Mouse (Mus musculus) cerebellum, adult 8-10 months (tissue): ENCODE data around the gene Pdia4.
A peak's percentile ranks its signal among the peaks of the same experiment; 100 is the strongest.
"Not testable (repeated sequence)": the region's sequence is repeated elsewhere in the genome, so short reads cannot be mapped to it uniquely, and the experiment has no call there.

Experiments
- DNase-seq: peaks from one replicate; pipeline ENCODE4 v3.0.0; 2022

Pdia4 gene

DNA sequence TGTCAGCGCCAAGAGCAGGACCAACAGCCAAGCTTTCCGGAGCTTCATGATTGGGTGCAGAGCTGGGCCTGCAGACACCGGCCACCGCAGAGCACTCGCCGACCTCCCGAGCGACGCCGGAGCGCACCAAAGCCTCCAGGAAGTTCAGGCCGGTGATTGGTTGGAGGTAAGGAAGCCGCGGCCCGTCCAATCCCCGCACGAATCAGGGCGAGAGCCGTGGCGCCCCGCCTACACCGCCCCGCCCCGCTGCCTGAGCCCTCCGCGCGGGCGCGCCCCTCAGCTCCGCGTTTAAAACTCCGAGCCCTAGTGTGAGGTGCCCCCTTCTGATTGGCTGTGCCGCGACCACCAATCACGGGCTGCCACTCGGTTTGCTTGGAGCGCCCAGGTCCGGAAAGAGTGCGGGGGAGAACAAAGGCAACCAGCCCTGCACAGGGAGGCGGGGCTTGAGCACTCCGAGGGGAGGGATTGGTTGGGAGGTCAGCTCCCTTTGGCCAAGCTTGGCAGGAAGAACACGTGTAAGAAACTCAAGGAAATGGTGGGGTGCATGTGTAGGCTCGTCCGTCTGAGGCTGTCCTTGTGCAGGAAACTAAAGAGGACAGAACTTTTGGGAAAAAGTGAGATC, at the start of gene Pdia4:
Pdia4 (minus strand) TSS at position 174 of the 622 bp plus-strand sequence.
- DNase-seq = peak; percentile 96

DNA sequence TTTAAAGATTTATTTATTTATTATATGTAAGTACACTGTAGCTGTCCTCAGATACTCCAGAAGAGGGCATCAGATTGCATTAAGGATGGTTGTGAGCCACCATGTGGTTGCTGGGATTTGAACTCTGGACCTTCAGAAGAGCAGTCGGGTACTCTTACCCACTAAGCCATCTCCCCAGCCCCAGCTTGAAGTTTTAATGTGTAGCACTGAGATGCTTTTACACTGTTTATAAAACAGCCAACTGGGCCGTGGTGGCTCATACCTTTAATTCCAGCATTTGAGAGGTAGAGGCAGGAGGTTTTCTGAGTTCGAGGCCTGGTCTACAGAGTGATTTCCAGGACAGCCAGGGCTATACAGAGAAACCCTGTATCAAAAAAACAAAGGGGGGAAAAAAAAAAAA, 44.5 kb upstream of the Pdia4 start:
- DNase-seq = not testable (repeated sequence)

DNA sequence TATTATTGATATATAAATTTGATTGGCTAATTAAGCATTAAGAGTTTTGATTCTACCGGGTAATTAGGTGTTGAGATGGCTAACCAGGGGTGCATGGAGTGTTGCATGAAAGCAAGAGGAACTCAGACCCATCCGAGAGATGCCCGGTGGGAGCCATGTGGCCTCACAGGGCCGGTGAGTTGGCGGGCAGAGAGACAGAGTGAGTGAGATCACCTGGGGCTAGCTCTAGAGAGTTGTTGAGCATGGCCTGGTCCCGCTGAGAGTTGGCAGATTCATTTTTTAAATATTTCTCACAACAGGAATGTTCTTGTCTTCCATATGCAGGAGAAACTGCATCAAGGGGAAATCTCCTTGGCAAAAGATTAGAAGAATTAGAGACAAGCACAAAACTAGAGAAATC, 44.0 kb upstream of the Pdia4 start:
- no peak for DNase-seq

DNA sequence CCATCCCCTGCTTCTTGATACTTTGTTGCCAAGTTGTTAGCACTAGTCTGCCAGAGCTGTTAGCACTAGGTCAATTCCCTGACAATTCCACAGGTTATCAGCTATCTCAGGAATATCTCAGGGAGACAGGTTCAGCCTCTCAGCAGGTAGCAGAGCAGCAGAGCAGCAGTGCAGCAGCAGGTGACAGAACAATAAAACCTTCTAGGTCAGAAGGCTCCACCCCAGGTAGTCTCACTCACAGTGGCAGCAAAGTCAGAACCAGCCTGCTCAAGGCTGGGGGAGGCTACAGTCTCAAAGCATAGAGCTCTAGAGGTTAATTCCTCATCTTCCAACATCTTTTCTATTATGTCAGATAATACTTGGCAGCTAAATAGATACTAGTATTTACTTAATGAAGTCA, 32.5 kb upstream of the Pdia4 start:
- no peak for DNase-seq

DNA sequence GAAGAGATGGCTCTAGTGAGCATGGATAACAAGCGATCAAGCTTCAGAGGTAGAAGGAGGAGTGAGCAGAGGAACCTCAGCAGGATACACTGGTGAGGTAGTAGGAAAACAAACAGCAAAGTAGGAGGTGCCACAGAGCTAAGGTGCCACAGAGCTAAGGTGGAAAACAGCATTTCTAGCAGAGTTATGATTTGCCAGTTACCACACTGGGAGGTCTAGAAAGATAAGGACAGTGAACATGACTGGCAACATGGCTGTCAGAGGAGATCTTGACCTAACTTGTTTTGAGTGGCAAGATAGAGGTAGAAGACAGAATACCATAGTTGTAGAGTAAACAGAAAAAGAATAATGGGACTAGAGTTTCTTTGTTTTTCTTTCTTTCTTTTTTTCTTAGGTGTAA, 29.1 kb upstream of the Pdia4 start:
- no peak for DNase-seq

DNA sequence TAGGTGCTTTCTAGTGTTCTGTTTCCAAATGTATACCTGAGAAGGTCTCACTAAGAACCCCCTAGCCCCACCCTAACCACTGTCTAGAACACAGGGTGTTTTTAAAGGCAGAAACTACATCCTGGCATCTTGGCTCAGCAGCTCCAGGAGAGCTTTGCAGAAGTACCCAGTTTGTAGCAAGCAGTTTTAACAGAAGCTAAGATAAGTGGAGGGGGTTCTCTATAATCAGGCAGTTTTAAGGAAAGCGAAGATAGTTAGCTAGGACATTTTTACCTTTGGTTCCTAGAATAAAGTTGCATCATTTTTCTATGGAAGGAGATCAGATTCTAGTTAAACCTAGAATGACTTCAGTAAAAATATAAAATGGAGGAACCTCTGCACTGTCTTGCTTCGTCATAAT, 28.6 kb upstream of the Pdia4 start:
- no peak for DNase-seq

DNA sequence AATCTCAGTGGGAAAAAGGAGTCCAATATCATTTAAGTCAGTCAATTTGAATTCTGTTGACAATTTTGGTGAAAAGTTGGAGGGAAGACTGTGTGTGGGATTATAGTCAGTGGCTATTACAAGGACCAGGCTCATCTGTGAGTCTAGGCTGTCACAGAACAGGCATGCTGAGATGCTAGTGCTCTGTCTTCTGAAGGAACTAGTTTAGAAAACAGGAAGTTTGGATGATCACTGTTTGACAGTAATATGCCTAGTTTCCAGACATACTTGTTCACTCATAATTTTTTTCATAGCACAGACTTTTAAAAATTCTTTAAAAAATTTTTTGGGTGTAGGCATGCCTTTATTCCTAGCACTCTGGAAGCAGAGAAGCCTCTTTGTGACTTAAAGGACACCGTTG, 27.8 kb upstream of the Pdia4 start:
- DNase-seq = no peak

DNA sequence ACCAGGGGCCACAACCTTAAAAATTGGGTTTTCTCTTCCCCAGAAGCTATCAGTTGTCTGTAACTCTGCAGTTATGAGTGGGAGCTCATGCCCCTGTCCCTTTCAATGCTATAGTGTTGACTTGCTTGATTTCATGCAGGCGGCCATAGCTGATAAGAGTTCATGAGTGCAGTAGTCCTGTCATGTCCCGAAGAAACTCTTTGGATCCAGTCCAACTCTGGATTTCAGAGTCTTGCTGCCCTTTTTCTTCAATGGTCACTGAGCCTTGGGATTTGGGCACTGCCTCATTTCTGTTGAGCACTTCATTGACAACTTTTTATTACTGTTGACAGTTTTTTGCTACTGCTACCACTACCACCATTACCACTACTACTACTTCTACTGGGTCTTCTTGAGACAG, 24.4 kb upstream of the Pdia4 start:
- no peak for DNase-seq

DNA sequence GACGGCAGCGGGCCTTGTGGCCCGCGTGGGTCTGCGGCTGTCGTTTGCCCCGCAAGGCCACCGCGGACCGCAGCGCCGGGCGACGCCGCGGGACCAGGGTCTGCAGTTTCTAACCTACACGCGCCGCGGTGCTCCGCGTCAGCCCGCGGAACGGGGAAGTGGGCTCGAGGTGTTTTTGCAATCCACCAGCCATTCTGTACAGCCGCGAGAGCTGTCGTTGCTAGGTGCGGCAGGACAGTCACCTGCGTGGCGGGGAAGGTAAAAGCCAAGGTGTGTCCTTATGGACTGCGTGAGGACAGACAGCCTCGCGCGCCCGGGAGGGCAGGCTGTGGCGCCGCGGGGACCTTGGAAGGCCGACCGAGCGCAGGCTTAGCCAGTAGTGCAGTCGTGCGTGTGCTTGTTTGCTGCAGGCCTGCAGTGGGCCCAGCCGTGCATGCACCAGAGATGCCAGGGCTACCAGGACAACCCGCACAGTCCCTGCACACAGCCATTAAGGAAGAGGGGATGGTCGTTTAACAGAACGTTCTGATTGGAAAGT, 22.8 kb upstream of the Pdia4 start:
- peak; percentile 56 for DNase-seq

DNA sequence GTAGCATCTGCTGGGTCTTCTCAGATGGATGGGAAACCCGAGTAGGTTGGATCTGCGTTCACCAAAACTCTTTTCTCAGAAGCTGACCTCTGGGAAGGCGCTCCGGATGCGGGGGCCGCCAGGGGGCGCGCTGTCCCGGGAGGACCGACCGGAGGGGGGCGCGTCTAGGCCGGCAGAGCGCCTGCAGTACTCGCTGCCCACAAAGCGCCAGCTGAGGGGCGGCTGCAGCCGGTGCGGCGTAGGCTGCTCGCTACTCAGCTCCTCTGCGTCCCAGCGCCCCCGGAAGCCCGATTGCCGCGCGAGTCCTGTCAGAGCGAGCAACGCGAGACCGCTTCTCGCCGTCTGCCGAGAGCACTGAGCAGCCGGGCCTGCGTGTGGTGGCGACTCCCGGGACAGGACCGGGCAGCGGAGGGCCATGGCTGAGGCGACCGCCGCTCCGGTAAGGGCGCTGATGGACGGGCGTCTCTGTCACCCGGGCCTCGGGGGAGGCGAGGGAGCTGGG, 22.3 kb upstream of the Pdia4 start, which contains the start of gene Zfp398:
Zfp398 (plus strand) TSS at position 180 of the 502 bp plus-strand sequence.
- DNase-seq = peak; percentile 97

DNA sequence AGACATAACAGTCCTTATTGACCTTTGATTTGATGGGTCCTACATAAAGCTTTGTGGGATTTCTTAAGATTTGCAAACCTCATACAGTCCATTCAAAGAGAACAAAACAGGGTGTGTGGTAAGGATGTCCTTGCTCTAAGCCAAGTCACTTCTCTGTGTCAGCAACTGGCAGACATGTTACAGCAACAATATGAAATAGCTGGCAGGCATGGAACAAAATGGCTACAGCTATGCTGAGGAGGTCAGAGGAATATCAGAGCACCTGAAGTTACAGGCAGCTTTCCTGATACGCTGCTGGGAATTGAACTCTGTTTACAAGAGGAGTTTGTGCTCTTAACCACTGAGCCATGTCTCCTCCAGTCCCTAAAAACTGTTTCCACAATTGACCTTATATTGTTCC, 19.0 kb upstream of the Pdia4 start:
- DNase-seq = no peak

DNA sequence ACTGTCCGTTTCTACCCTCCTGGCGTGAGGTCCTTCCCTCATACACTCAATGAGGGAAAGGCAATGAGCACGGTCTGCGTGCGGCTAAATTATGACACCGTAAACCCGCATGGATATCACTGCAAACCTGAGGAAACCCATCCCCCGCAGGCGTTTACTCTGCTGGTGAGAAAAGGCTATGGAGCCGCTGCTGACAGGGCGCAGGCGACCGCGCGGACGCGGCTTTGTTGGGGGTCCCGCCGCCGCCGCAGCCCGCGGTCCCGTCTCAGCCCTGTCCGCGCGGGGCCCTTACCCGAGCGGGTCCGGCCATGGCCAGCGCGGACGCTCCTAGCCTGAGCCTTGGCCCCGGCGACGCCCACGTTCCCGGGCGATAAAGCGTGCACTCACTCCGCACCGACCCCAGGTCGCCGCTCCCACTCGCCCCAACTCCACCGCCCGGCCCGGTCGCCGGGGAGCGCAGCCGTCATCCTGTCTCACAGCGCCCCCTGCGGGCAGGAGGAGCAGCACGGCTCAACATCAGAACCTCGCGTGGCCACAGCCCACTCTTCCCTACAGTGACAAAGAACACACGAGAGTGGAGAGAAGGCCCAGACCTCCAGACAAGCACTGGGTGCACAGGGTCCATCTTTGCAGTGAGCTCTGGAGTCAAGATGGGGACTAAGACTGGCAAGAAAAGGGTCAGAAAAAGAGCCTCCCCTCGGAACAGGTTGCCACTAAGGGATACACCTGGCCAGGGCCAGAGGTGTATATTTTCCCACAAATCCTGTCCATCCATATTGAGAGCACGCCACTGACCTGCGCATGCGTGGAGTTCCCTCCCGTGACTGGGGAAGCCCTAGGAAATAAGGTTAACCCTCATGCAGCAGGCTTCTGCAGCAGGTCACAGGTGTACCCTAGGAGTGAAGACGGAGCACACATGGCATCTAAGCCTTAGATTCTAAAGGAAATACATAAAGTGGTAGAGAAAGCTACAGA, 17.2 kb upstream of the Pdia4 start, which contains the start of gene Zfp786:
Zfp786 (minus strand) TSS at position 764 of the 975 bp plus-strand sequence.
- peak; percentile 96 for DNase-seq

DNA sequence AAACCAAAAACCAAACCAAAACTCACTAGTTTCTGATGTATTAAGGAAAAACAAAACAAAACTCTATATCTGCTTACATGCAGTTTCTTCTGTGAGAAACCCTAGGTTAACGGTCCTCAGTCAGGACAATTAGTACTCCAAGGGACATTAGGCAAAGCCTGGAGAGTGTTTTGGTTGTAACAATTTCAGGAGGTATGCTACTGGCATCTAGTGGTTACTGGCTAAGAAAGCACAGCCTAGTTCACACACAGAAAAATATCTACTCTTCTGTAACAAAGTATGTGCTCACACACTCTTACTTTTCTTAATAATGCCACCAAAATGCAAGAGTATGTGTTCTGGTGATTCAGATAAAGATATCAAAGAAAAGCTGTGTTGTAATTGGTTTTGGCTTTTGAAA, 15.7 kb upstream of the Pdia4 start:
- DNase-seq = no peak

DNA sequence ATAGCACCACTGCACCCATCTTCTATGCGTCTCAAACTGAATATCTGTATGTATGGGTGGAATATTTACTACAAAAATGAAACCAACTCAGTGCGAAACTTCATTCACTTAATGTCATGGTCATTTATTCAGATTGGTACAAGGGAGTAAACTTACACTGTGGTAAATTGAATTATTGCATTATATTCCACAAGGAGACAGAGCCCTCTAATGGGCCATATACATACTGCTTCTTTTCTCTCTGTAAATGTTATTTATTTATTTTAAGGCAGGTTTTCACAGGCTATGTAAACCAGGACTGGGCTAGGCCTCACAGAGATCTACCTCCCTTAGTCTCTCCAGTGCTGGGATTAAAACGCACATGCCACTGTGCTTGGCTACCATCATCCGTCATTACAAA, 14.2 kb upstream of the Pdia4 start:
- DNase-seq = no peak

DNA sequence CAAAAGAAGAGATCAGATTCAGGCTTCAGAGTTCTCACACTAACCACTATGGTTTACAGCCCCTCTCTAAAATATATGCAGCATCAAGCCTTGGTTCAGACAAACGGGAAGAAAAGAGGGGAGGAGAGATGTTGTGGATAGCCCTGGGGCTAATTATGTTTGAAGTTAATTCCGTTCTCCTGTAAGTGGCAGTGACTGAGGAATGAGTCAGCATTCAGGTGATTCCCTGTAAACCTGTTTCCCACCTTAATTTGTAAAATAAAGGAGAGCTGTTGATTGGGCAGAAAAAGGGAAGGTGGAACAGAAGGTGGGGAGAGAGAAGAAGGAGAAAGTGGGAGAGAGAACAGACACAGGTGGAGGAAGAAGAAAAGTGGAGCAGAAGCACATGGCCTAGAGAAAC, 11.0 kb upstream of the Pdia4 start:
- no peak for DNase-seq

DNA sequence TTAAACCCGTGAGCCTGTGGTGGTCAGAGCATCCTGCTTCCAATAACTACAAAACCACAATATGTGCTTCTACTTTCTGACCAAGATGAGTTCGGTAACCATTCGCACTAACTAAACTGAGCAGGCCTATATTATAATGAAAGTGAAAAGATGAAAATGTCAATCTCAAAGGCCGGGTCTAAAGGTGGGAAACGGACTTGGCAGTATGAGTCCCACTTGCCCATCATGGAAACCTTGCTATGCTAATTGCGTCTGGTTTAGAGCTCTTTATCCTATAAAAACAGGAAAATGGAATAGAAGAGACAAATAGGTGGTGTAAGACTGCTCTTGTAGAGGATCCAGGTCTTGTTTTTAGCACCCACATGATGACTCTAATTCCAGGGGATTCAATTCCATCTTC, 8.5 kb upstream of the Pdia4 start:
- DNase-seq = no peak

DNA sequence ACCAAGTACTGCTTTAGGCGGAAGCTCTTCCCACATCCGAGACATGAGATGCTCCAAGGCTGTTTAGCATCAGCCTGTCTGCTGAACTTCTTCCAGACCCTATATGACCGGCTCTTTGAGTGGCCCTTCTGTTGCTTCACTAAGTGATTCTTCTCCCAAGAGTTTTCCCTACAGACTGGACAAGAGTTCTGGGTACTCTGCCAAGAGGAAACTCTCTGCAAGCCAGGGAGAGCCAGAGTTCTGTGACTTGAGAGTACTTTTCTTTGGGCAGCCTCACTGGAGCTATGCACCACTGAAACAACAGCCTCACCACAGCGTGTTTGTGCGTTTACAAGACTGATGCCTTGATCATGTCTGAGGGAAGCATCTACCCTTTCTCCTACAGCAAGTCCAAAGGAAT, 8.0 kb upstream of the Pdia4 start:
- DNase-seq = no peak

DNA sequence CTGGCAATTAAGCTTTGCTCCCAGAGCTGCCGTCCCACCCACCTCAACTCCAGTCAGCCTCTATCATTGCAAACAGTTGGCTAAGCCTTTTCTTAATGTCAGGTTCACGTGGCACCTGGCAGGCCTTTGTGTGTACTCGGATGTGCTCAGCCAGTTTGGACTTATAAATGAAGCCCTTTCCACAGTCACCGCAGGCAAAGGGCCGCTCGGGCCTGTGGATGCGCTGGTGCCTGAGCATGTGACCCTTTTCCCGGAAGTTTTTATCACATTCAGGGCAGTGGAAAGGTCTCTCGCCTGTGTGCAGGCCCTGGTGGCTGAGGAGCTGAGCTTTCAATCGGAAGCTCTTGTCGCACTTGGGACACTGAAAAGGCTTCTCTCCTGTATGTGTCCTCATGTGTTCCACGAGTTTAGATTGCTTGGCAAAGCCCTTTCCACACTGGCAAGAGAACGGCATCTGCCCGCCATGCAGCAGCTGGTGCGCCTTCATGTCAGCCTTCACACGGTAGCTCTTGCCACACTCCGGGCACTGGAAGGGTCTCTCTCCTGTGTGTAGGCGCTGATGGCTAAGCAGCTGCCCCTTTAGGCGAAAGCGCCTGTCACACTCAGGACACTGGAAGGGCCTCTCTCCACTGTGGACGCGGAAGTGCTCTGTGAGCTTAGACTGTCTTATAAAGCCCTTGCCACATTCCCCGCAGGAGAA, 6.5 kb upstream of the Pdia4 start:
- no peak for DNase-seq

DNA sequence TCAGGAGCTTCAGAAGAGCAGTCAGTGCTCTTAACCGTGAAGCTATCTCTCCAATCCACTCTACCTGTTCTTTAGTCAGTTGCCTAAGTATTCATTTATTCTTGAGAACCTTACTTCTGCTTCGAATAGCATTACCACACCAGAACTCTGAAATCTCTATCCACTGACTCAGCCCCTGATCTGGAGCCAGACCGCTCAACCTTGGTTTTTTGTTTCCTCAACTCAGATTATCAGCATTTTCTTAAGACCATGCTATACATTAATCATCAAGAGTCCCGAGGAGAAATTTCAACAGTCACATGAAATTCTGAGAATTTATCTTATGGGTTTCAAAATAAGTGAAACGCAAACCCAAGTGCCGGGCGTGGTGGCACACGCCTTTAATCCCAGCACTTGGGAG, 5.5 kb upstream of the Pdia4 start:
- no peak for DNase-seq

DNA sequence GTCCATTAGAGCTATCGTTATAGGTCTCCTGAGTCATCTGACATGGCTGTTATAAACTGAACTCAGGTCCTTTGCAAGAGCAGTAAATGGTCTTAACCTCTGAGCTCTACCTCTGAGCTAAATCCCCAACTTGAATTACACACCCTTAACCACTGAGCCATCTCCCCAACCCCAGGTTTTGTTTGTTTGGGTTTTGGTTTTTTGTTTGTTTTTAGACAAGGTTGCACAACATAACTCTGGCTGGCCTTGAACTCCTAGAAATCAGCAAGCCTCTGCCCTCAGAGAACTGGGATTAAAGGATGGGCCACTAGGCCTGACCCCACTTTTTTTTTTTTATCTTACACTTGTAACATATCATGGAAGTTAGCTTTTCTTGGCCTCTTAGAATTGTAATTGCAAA, 2.9 kb upstream of the Pdia4 start:
- no peak for DNase-seq

DNA sequence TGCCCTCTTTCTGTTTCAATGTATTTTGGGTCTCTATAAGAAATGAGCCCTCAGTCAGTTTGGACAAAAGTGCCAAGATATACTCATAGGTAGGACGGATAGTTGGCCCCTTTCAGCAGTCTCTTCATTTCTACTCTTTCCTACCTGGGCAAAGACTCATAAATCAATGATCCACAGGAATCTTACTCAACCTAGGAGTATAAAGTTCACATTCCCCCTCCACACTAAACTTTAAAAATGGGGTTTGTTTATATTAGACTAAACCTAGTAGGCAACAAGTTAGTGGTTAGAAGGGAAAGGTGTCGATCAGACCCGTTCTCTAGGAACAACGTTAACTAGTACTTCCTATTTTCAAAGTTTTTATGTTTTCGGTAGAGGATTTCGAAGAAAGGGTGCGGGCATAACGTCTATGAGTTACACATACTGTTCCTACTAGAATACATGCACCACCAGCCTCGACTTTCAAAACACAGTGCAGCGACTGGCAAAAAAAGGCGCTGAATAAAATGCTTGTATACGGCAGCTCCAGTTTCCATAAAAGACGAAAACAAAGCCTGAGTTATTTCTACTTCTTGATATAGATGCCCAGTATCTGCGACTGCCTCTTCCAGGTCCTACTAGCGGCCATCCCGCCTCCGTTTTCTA, 837 bp downstream of the Pdia4 start:
- DNase-seq = no peak

DNA sequence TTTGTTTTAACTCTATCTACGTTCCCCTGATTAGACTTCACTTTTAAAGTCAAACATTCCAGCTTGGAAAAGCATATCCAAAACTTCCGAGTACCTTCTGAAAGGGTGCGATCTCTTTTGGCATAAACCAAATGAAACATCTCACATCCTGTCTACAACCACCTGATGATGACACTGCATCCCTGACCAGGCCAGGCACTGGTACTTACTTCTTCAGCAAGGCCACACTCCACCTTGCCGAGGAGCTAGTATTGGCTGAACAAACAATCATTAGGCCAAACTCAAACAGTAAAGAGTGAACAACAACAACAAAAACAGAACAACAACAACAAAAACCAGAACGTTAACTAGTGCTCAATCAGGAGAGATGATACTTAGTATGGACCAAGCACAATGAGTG, 1.9 kb downstream of the Pdia4 start:
- no peak for DNase-seq

DNA sequence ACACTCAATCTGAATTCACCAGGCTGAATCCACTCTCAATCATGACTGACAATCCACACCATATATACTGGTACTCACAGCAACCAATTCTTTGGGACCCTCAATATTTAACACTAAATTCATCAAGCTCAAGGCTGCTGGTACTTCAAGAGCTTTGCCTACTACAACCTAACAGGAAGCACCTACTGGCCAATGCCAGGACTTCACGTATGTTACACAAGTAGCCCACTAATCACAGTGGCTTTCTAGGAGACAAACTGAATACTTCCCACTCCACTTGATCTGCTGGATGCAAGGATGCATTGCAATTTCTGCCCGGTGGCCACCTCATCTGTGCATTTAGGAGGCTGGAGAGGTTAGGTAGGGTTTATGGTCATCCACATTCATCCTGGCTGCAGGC, 3.0 kb downstream of the Pdia4 start:
- DNase-seq = no peak
